In genomic region chr19:47305401-47305800, GRCm38 (mm10) we compare ENCODE assay signal across 22 mouse cellular contexts.
A peak's percentile ranks its signal among the peaks of the same experiment; 100 is the strongest.
DNase-seq lines count a peak whose midpoint lies in the region; ATAC-seq and TF ChIP-seq lines count a peak whose summit lies in the region.
"Had no signal": no experiment of that assay in that cellular context is flagged by ENCODE, and none has a peak within 500 bp of the region (broad histone marks: within the 10 kb centered on the region; RNA-seq: fewer than 3 reads in every experiment).

No protein-coding gene starts in this region.

- WGBS in cerebellum, adult 2 months = 22% methylated on average over 10 of the region's 10 CpGs

- peaks cover 32% of the 10 kb centered on the region for H3K4me1 ChIP-seq in cerebellum, adult 2 months (ENCODE audit: control insufficient read depth, insufficient read depth, low read length)

- peak; percentile 15; the same call in 1 of the 2 replicates for ATAC-seq in frontal cortex, adult (ENCODE audit: low TSS enrichment)
- no peak for ATAC-seq in megakaryocyte, adult 5-6 weeks (ENCODE audit: poor library complexity, severe bottlenecking)
- ATAC-seq: CD4-positive, CD25-positive, alpha-beta regulatory T cell, adult 4 months; forebrain, postnatal 0 days; hindbrain, embryonic 16.5 days had no signal

- H3K4me3 ChIP-seq in cerebellum, adult 2 months (replicated peaks; ENCODE audit: insufficient read depth, low read depth, low read length) = no peak overlapping the region
- H3K4me3 ChIP-seq: erythroblast, embryonic 14.5 days; kidney, embryonic 15.5 days; limb, embryonic 13.5 days; midbrain, embryonic 12.5 days; neural tube, embryonic 13.5 days had no signal

- H3K27ac ChIP-seq in cerebellum, adult 2 months (ENCODE audit: insufficient read depth, low read length) = no peak overlapping the region
- H3K27ac ChIP-seq: kidney, embryonic 15.5 days; limb, embryonic 13.5 days; liver, embryonic 14.5 days; midbrain, embryonic 12.5 days; neural tube, embryonic 13.5 days had no signal

- DNase-seq in frontal cortex, postnatal 14 days (ENCODE audit: low spot score in 2 of 2) = no peak
- DNase-seq in brain, adult 2 months (ENCODE audit: low read depth, low spot score) = peak; percentile 71
- peak; percentile 61 to 75 for DNase-seq in cerebellum, adult 2 months
- peak; percentile 58 to 70 for DNase-seq in cerebellum, postnatal 25 days
- DNase-seq in lung, postnatal 4 days = no peak
- no peak for DNase-seq in lung, postnatal 25 days (ENCODE audit: low spot score)
- DNase-seq: adrenal gland, postnatal 25 days; forebrain, postnatal 0 days; heart, adult 18-20 months; kidney, adult 18-20 months; lung, adult 2 months; lung, postnatal 10 days had no signal

- TF ChIP-seq CTCF in cerebellum, adult 2 months (IDR thresholded peaks at IDR 0.05; ENCODE audit: borderline replicate concordance, insufficient read depth, low read depth, low read length) = no peak

- no peak for TF ChIP-seq POLR2A in cerebellum, adult 2 months (IDR thresholded peaks at IDR 0.05; ENCODE audit: borderline replicate concordance, insufficient read depth, low read length)

- no peaks in the 10 kb centered on the region for H3K27me3 ChIP-seq in cerebellum, adult 2 months (ENCODE audit: control insufficient read depth, insufficient read depth, low read length)
- H3K27me3 ChIP-seq: kidney, embryonic 15.5 days; limb, embryonic 13.5 days; neural tube, embryonic 13.5 days had no signal

Comparison
In these comparisons a context has a peak if more than half of its experiments do, and no peak if none do; other contexts are left out.
1. DNase-seq: peak in brain, adult 2 months (single experiment), cerebellum, adult 2 months (2 of 2) and cerebellum, postnatal 25 days (2 of 2); none in frontal cortex, postnatal 14 days (0 of 2), lung, postnatal 4 days (0 of 2) and lung, postnatal 25 days (single experiment).